Mouse (Mus musculus) brain, embryonic 14.5 days (tissue): Measurements from ENCODE around the gene Serpinb6a.

Experiments used
- CTCF ChIP-seq: fragments of 200-500 bp; IDR thresholded peaks from 2 replicates; pipeline ENCODE4 v1.5.1; 2012; ENCODE audit warnings: inconsistent platforms, mild to moderate bottlenecking, moderate library complexity, borderline replicate concordance; ENCODE audit not compliant: insufficient read depth, insufficient read length; ENCODE audit errors: extremely low read depth
- POLR2A ChIP-seq: fragments of 200-500 bp; IDR thresholded peaks from 2 replicates; pipeline ENCODE4 v1.6.1; 2012; ENCODE audit warnings: mild to moderate bottlenecking, inconsistent platforms, borderline replicate concordance; ENCODE audit not compliant: poor library complexity, insufficient read depth, insufficient read length, severe bottlenecking; ENCODE audit errors: extremely low read depth

DNA sequence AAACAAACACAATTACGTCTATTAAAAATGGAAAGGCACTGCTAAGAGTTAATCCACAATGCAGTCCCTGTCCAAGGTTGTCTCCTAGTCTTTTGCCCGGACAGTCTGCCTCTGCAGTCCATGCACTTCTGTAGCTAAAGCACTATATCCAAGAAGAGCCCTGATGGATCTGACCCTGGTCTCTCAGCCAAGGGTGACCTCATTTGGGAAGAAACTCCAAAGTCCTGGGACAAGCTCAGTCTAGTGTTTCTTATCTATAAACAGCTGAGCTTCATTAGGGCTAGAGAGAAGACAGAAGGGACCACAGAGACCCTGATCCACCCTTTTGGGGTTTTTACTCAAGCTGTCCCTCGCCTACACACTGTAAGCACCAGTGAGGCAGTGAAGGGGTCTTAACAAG is 71.7 kb downstream of the Serpinb6a start:
- TF ChIP-seq POLR2A = no peak
- TF ChIP-seq CTCF = no peak
